Mouse (Mus musculus) forebrain, embryonic 12.5 days (tissue): Measurements from ENCODE around the gene Tspan4. TPM values are rescaled to one million over a fixed set of nuclear protein-coding genes. Genes with fewer than 3 reads are reported as not detected.

Source experiments
- ATAC-seq: fragments of 200-750 bp; cut with Nextera tagmentation; 2 replicates; pipeline ENCODE4 v1.8.0; 2017; ENCODE audit warnings: moderate TSS enrichment; ENCODE audit not compliant: low FRiP score
- H3K27ac ChIP-seq: fragments of 300-500 bp; sonication (generic); 2 replicates; pipeline ENCODE4 v1.5.1; 2016; ENCODE audit warnings: mild to moderate bottlenecking
- H3K27me3 ChIP-seq: fragments of 300-500 bp; sonication (generic); 2 replicates; pipeline ENCODE4 v1.6.1; 2016; ENCODE audit warnings: mild to moderate bottlenecking
- H3K36me3 ChIP-seq: fragments of 300-500 bp; sonication (generic); replicated peaks from 2 replicates; pipeline ENCODE4 v1.6.1; 2016; ENCODE audit warnings: mild to moderate bottlenecking
- H3K4me1 ChIP-seq: fragments of 300-500 bp; sonication (generic); 2 replicates; pipeline ENCODE4 v1.6.1; 2016
- H3K4me2 ChIP-seq: fragments of 300-500 bp; sonication (generic); 2 replicates; pipeline ENCODE4 v1.6.1; 2016; ENCODE audit warnings: mild to moderate bottlenecking, moderate library complexity
- H3K4me3 ChIP-seq: fragments of 300-500 bp; sonication (generic); replicated peaks from 2 replicates; pipeline ENCODE4 v1.5.1; 2016; ENCODE audit warnings: mild to moderate bottlenecking
- H3K9ac ChIP-seq: fragments of 300-500 bp; sonication (generic); 2 replicates; pipeline ENCODE4 v1.6.1; 2016; ENCODE audit warnings: mild to moderate bottlenecking
- H3K9me3 ChIP-seq: fragments of 300-500 bp; sonication (generic); 2 replicates; pipeline ENCODE4 v1.6.1; 2016
- WGBS: fragments of 180-500 bp; shearing (Covaris S2); methylation state at CpG from one replicate; pipeline ENCODE4 v1.1.7; 2016; 5-methylcytosine and 5-hydroxymethylcytosine counted together
- polyA plus RNA-seq: library from polyadenylated mRNA; unstranded; fragments of >200 nt; fragmentation: Nextera tagmentation; extraction: Ambion mirVana; gene quantifications from 2 replicates; pipeline ENCODE4 v1.2.1, GENCODE M21; 2016

Gene Tspan4
- polyA plus RNA-seq, 1 experiment from 2014 or later, result 24.2 TPM

- peaks cover 15% of the 10 kb centered on the region for H3K36me3 ChIP-seq
- WGBS, result 91% methylated on average over 5 of the region's 5 CpGs
Measured at GRCm38 (mm10) chr7:141502556-141502905, 27.5 kb downstream of the Tspan4 start.

GRCm38 (mm10) chr7:141506278-141506677, 31.2 kb downstream of the Tspan4 start:
- peaks cover 23% of the 10 kb centered on the region; the same call in 1 of the 2 replicates for H3K36me3 ChIP-seq
- no peak overlapping the region for H3K4me3 ChIP-seq
- no peak overlapping the region for H3K4me2 ChIP-seq
- no peak overlapping the region for H3K27ac ChIP-seq
- H3K4me1 ChIP-seq, result no peaks in the 10 kb centered on the region
- H3K27me3 ChIP-seq, result no peaks in the 10 kb centered on the region
- H3K9ac ChIP-seq, result no peak overlapping the region
- 79% methylated on average over 2 of the region's 2 CpGs for WGBS
- no peak for ATAC-seq
- no peaks in the 10 kb centered on the region for H3K9me3 ChIP-seq

More at GRCm38 (mm10) chr7:141502556-141502905, 27.5 kb downstream of the Tspan4 start:
- no peak for ATAC-seq
- Histone ChIP-seq H3K4me2 (no peak overlapping the region), H3K27ac (no peak overlapping the region), H3K9me3 (no peaks in the 10 kb centered on the region), H3K4me3 (no peak overlapping the region), H3K9ac (no peak overlapping the region), H3K4me1 (no peaks in the 10 kb centered on the region), H3K27me3 (no peaks in the 10 kb centered on the region)

DNA sequence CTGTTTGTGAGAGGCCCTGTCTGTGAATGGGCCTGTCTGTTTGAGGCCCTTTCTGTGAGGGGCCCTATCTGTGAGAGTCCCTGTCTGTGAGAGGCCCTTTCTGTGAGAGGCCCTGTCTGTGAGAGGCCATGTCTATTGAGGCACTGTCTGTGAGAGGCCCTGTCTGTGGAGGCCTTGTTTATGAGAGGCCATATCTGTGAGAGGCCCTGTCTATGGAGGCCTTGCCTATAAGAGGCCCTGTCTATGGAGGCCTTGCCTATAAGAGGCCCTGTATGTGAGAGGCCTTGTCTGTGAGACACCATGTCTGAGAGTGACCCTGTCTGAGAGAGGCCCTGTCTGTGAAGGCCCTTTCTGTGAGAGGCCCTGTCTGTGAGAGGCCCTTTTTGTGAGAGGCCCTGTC, 33.1 kb downstream of the Tspan4 start:
- no peak overlapping the region for H3K4me3 ChIP-seq
- no peaks in the 10 kb centered on the region for H3K9me3 ChIP-seq
- H3K27ac ChIP-seq, result peak overlapping the region; percentile 61
- no peaks in the 10 kb centered on the region for H3K4me1 ChIP-seq
- H3K27me3 ChIP-seq, result no peaks in the 10 kb centered on the region
- 0 out of 2 replicates have a peak, but pooled peaks have one; percentile 23 for ATAC-seq
- no peak overlapping the region for H3K9ac ChIP-seq
- no peak overlapping the region for H3K4me2 ChIP-seq
- peaks cover 29% of the 10 kb centered on the region; the same call in 1 of the 2 replicates for H3K36me3 ChIP-seq

DNA sequence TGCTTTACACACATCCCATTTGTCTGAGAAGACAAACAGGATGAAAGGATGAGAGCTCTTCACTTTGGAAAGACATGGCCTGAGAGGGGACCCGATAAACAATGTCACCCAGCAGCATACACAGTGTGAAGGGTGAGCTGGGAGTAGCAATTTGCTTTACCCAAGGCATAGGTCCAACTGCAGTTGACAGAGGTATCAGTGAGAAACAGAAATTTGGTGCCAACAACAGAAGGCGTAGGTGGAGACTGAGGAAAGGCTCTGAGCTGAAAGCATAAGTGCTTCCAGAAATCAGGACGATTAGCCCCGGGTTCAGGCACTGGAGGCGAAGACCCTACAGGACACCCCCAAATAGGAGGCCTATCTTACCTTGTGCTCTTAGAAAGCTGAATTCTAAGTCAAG, 35.2 kb downstream of the Tspan4 start:
- 94% methylated on average over 5 of the region's 5 CpGs for WGBS
- no peaks in the 10 kb centered on the region for H3K4me1 ChIP-seq
- H3K4me3 ChIP-seq, result no peak overlapping the region
- H3K27ac ChIP-seq, result no peak overlapping the region
- H3K9me3 ChIP-seq, result no peaks in the 10 kb centered on the region
- no peak overlapping the region for H3K9ac ChIP-seq
- no peak for ATAC-seq
- H3K36me3 ChIP-seq, result peaks cover 35% of the 10 kb centered on the region; the same call in 1 of the 2 replicates
- no peaks in the 10 kb centered on the region for H3K27me3 ChIP-seq
- H3K4me2 ChIP-seq, result no peak overlapping the region

- no peaks in the 10 kb centered on the region for H3K9me3 ChIP-seq
- ATAC-seq, result no peak
- H3K9ac ChIP-seq, result no peak overlapping the region
- 74% methylated on average over 8 of the region's 8 CpGs for WGBS
- H3K27me3 ChIP-seq, result no peaks in the 10 kb centered on the region
- no peaks in the 10 kb centered on the region for H3K4me1 ChIP-seq
- H3K4me3 ChIP-seq, result no peak overlapping the region
- H3K27ac ChIP-seq, result no peak overlapping the region
- no peak overlapping the region for H3K4me2 ChIP-seq
- H3K36me3 ChIP-seq, result peaks cover 35% of the 10 kb centered on the region; the same call in 1 of the 2 replicates
Measured at GRCm38 (mm10) chr7:141510681-141511191, 35.7 kb downstream of the Tspan4 start.

DNA sequence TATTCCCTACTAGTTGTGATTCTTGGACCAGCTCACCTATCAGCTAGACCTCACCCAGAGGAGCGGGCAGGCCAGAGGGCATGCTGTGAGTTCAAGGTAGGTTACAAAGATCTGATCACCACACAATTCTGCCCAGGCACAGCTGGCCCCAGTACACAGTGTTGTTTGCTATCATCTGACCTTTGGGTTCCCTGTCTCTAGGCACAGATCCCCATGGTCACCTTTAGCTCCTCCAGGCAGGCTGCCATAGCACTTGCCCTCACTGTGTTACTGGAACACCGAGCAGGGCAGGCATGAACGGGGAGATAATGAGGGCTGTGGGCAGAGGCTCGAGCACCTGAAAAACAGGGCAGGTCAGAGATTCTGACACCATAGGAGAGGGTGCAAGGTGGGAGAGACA, 42.6 kb downstream of the Tspan4 start:
- ATAC-seq, result no peak
- Histone ChIP-seq H3K9ac (no peak overlapping the region), H3K9me3 (no peaks in the 10 kb centered on the region), H3K4me2 (no peak overlapping the region), H3K4me3 (no peak overlapping the region), H3K4me1 (no peaks in the 10 kb centered on the region), H3K36me3 (peaks cover 9% of the 10 kb centered on the region; the same call in 1 of the 2 replicates), H3K27me3 (no peaks in the 10 kb centered on the region), H3K27ac (no peak overlapping the region)
- 90% methylated on average over 4 of the region's 4 CpGs for WGBS

DNA sequence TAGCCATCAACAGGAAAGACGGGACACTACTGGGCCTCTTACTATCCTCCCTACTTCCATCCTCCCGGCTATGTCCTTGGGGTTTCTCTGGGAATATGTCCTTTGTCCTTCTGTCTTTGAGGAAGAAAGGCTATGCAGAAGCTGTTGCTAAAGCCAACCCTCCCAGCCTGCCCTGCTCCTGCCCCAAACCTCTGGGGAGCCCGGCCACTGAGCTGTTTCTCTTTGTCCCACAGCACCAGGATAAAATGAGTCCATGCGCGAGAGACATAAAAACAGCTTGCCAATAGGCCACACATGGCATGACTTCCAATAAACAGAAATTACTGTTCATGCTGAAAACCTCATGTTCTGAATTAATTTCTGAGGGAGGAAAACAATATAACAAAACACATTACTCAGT, 43.3 kb downstream of the Tspan4 start:
- Histone ChIP-seq H3K4me1 (no peaks in the 10 kb centered on the region), H3K9me3 (no peaks in the 10 kb centered on the region), H3K4me2 (no peak overlapping the region), H3K4me3 (no peak overlapping the region), H3K36me3 (peaks cover 9% of the 10 kb centered on the region), H3K27ac (no peak overlapping the region), H3K27me3 (no peaks in the 10 kb centered on the region), H3K9ac (no peak overlapping the region)
- no peak for ATAC-seq
- WGBS, result 83% methylated on average over 5 of the region's 5 CpGs

GRCm38 (mm10) chr7:141518926-141519325, 43.9 kb downstream of the Tspan4 start:
- Histone ChIP-seq H3K9ac (no peak overlapping the region), H3K9me3 (no peaks in the 10 kb centered on the region), H3K27ac (no peak overlapping the region), H3K4me1 (no peaks in the 10 kb centered on the region), H3K27me3 (no peaks in the 10 kb centered on the region), H3K4me2 (no peak overlapping the region), H3K36me3 (peaks cover 4% of the 10 kb centered on the region), H3K4me3 (no peak overlapping the region)
- WGBS, result 89% methylated on average over 3 of the region's 3 CpGs
- ATAC-seq, result no peak

GRCm38 (mm10) chr7:141519795-141520194, 44.8 kb downstream of the Tspan4 start:
- 78% methylated on average over 1 of the region's 1 CpGs for WGBS
- H3K4me1 ChIP-seq, result no peaks in the 10 kb centered on the region
- H3K9ac ChIP-seq, result no peak overlapping the region
- H3K4me3 ChIP-seq, result no peak overlapping the region
- no peaks in the 10 kb centered on the region for H3K9me3 ChIP-seq
- H3K27ac ChIP-seq, result no peak overlapping the region
- no peaks in the 10 kb centered on the region for H3K27me3 ChIP-seq
- H3K36me3 ChIP-seq, result peaks cover 3% of the 10 kb centered on the region
- ATAC-seq, result no peak
- H3K4me2 ChIP-seq, result no peak overlapping the region

DNA sequence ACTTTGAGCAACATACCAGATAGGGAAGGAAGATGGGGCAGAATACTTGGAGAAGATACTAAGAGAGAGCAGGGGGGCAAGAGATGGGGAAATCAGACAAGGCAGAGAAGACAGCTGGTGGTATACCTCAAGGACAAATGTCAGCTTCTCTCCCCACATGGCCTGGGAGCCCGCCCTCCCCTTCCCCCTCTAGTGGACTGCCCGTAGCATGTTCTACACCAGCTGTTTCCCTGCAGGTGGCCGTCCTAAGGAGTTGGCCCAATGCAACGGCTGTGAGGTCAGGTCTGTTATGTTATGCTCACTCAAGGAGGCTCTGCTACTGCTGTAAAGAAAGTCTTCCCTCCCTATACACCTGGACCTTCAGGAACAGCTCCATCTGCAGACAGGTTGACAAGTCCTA, 48.0 kb downstream of the Tspan4 start:
- H3K27ac ChIP-seq, result no peak overlapping the region
- ATAC-seq, result no peak
- no peaks in the 10 kb centered on the region for H3K27me3 ChIP-seq
- H3K4me3 ChIP-seq, result no peak overlapping the region
- WGBS, result 58% methylated on average over 4 of the region's 4 CpGs
- H3K9me3 ChIP-seq, result no peaks in the 10 kb centered on the region
- H3K4me1 ChIP-seq, result no peaks in the 10 kb centered on the region
- no peak overlapping the region for H3K9ac ChIP-seq
- no peak overlapping the region for H3K4me2 ChIP-seq
- peaks cover 20% of the 10 kb centered on the region for H3K36me3 ChIP-seq

GRCm38 (mm10) chr7:141524271-141524670, 49.2 kb downstream of the Tspan4 start:
- no peaks in the 10 kb centered on the region for H3K27me3 ChIP-seq
- no peak overlapping the region for H3K9ac ChIP-seq
- WGBS, result 96% methylated on average over 4 of the region's 4 CpGs
- peaks cover 32% of the 10 kb centered on the region for H3K36me3 ChIP-seq
- H3K4me2 ChIP-seq, result no peak overlapping the region
- no peaks in the 10 kb centered on the region for H3K4me1 ChIP-seq
- ATAC-seq, result no peak
- no peaks in the 10 kb centered on the region for H3K9me3 ChIP-seq
- no peak overlapping the region for H3K4me3 ChIP-seq
- no peak overlapping the region for H3K27ac ChIP-seq

- WGBS, result 60% methylated on average over 6 of the region's 6 CpGs
- Histone ChIP-seq H3K27me3 (no peaks in the 10 kb centered on the region), H3K9me3 (no peaks in the 10 kb centered on the region), H3K4me3 (no peak overlapping the region), H3K27ac (no peak overlapping the region), H3K4me2 (no peak overlapping the region), H3K9ac (no peak overlapping the region), H3K36me3 (peaks cover 37% of the 10 kb centered on the region), H3K4me1 (no peaks in the 10 kb centered on the region)
- ATAC-seq, result peak; percentile 88
Measured at GRCm38 (mm10) chr7:141524760-141525579, 49.9 kb downstream of the Tspan4 start.

- Histone ChIP-seq H3K4me3 (no peak overlapping the region), H3K4me1 (no peaks in the 10 kb centered on the region), H3K27ac (no peak overlapping the region), H3K36me3 (peaks cover 43% of the 10 kb centered on the region), H3K27me3 (no peaks in the 10 kb centered on the region), H3K9ac (no peak overlapping the region), H3K9me3 (no peaks in the 10 kb centered on the region), H3K4me2 (no peak overlapping the region)
- ATAC-seq, result no peak
- 85% methylated on average over 4 of the region's 4 CpGs for WGBS
Measured at GRCm38 (mm10) chr7:141525580-141525925, 50.5 kb downstream of the Tspan4 start.
